Mouse (Mus musculus) brain, embryonic 14.5 days (tissue): ENCODE measurements around the gene Gm36079. TPM values are rescaled to one million over a fixed set of nuclear protein-coding genes. Genes with fewer than 3 reads are reported as not detected.
"Not testable (repeated sequence)": the region's sequence is repeated elsewhere in the genome, so short reads cannot be mapped to it uniquely, and the experiment has no call there.

Experiments used
- DNase-seq: peaks from one replicate; pipeline ENCODE4 v3.0.0-alpha.2; 2011; ENCODE audit warnings: low read depth
- CTCF ChIP-seq: fragments of 200-500 bp; IDR thresholded peaks from 2 replicates; pipeline ENCODE4 v1.5.1; 2012; ENCODE audit warnings: inconsistent platforms, mild to moderate bottlenecking, moderate library complexity, borderline replicate concordance; ENCODE audit not compliant: insufficient read depth, insufficient read length; ENCODE audit errors: extremely low read depth
- polyA plus RNA-seq: library from polyadenylated mRNA; depleted of rRNA; stranded (reverse); fragments of >200 nt; gene quantifications from 2 replicates; pipeline ENCODE4 v1.2.3, GENCODE M21; 2012; rRNA removed

Gm36079 gene
- polyA plus RNA-seq, 1 experiment = not detected

DNA sequence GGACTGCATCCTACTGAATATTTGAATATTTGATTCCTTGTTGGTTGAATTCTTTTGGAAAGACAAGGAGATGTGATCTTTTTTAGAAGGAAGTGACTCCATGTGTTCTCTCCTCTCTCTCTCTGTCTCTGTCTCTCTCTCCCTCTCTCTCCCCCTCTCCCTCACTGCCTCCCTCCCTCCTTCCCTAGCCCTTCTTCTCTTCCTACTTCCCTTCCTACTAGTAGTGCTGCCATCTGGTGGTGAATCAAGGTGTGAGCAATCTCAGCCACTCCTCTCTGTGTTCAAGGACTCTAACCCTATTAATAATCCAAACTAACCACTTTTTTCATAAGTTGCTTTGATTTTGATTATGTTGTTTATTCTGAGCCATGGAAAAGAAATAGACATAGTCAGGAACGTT lies 5.3 kb downstream of the Gm36079 start:
- DNase-seq = peak; percentile 12

DNA sequence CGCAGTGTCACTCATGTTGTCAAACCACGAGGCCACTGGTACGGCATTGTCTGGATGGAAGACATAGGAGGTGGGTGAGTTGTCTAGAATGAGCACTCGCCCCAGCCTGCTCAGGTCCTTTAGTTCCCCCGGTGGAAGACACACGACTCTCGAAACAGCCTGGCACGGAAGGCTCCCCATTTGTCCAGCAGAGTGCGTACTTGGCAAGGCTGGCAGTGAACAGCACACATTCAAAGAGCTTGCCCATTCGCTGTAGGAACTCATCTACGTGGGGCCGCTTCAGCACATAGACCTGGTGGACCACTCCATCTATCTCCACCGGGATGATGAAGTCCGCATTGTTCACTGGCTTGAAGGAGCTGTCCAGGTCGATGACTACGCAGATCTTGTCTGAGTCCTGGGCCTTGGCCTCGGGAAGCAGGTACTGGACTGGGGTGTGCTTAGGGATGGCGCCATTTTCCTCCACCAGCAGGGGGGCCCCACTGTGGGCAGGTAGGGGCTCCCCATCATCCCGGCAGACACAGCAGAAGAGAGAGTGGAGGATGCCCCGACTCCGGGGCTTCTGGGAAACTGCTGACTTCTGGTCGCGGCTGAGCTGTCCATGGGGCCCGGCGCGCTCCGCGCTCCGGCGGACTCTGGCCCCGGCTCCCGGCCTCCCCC lies 11.3 kb downstream of the Gm36079 start:
- DNase-seq = not testable (repeated sequence)

More for the DNA sequence above, 5.3 kb downstream of the Gm36079 start:
- peak; percentile 8; the same call in 1 of the 2 replicates for TF ChIP-seq CTCF

DNA sequence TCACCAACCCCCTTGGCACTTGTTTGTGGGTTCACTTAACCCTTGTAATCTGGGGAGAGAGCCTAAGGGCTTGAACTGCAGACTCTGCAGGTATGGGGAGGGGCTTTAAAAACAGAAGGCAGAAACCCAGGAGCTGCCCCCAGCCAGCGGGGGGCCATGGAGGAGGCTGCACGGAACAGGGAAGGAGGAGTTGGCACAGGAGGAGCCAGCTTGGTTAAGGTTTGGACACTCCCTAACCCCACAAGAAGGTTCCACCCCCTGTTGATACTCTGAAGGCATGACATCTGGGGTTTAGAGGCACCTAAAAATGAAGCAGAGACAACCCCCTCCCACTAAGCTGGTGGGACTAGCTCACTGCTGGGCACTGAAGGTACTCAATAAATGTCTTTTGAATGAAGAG lies 12.8 kb downstream of the Gm36079 start:
- not testable (repeated sequence) for DNase-seq

DNA sequence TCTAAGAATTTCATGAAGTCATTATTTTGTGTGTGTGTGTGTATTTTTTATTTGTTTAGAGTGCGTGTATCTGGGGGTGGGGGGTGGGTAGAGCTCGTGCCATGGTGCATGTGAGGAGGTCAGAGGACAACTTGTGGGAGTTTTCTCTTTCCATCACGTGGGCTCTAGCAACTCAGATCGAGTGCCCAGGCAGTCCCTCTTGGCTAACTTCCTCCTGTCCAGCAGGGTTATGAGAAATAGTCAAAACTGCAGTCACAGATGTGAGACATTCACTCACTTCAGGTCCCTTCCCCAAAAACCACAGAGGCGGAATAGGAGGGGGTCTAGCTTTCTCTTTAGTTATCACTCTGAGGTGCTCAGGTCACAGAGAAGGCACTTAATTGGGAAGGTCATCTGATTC lies 13.3 kb downstream of the Gm36079 start:
- not testable (repeated sequence) for DNase-seq

DNA sequence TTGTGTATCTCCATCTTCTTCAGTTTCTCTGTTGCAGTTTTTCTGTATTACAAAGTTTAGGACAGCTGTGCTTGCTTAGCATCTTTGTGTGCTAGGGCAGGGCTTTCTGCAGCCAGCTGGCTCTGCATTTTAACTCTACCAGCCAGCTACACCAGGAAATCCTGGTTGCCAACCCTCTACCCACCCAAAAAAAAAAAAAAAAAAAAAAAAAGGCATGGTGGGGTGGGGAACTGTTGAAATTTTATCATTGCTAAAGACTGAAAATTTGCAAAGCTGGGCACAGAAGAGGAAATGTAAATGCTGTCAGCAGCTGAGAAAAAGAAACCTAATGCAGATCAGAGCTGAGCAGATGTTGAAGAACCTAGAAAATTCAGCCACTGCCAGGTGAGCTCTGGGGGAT lies 16.7 kb downstream of the Gm36079 start:
- not testable (repeated sequence) for DNase-seq

DNA sequence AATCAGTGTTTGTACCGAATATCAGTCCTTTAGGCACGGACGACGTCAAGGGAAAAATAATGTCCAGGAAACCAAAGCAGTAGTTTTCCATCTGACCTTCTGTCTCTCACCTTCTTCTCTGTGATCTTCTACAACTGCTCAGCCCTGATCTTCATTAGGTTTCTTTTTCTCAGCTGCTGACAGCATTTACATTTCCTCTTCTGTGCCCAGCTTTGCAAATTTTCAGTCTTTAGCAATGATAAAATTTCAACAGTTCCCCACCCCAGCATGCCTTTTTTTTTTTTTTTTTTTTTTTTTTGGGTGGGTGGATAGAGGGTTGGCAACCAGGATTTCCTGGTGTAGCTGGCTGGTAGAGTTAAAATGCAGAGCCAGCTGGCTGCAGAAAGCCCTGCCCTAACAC lies 27.6 kb downstream of the Gm36079 start:
- not testable (repeated sequence) for DNase-seq

DNA sequence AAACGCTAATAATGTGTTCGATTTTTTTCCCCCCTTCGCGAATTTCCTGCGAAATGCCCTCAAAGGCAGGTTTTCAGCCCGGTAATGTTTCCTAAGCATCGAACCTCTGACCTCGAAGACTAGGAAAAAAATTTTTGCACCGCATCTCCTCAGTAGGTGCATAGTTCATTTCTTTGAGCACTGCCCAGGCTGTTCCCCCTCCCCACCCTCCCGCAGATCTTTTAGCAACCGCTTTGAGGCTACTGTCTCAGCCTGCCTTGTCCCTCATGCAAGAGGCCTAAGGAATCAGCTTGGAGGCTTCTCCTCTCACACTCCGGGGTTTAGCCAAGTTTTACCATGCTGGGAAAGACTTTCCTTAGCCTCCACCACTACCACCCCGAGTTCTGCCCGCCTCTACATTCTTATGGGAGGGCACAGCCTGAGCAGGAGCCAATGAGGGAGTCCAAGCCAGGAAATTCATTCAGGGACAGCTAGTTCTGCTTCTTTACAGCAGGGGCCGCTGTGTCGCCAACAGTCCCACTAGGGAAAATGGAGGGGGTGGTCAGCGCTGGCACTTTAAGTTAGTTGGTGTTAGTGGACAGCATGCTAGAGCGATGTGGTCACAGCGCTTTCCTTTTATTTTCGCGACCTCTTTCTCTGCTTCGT lies 28.2 kb downstream of the Gm36079 start:
- DNase-seq = not testable (repeated sequence)

DNA sequence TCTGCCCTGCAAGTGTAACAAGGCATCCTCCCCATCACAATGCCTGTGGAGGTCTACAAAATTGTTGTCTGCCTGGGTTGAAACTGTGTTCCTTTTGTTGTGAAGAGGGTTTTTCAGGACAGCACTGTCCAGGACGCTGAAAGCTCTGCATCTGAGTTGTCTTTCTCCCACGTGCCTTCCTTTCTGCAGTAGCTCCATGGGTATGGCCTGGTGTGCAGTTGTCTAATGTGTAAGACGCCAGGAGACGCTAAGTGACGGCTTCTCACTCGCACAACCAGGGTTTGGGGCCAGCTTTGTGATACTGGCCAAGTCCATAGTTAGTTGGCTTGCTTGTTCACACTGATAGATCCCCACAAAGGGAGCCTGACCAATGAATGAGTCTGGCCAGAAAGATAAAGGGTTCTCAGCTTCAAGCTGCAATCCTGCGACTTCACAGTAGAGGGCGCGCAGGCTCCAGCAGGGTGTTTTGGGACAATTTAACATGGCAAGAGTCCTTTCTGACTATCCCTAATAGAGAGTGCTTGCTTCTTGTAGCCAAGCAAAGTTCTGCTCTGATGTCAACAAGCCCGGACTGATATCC lies 34.8 kb downstream of the Gm36079 start:
- DNase-seq = not testable (repeated sequence)

DNA sequence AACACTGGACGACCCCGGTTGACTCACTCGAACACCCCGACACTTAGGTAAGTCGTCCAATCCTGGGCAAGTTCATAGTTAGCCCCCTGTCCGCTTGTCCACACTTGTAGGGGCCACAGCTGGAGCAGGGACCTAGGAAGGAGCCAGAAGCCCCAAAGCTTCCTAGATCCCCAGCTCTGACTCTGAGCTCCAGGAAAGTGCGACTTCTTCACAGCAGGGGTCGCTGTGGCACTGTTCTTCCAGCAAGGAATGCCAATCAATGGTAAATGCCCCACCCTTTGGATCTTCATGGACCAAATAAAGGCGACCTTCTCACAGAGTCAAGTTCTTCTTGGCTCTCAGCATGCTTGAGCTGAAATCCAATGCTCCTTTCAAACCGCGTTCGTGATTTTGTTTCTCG lies 35.5 kb downstream of the Gm36079 start:
- not testable (repeated sequence) for DNase-seq

Other genes with a start within 250 kb of the Gm36079 start
- 27.2 and 33.4 TPM in 2 replicates for gene Zfp131, start 236.1 kb downstream of the Gm36079 start, polyA plus RNA-seq
- 0.19 and 0.23 TPM in 2 replicates for gene AF067063, start 196.8 kb downstream of the Gm36079 start, polyA plus RNA-seq
- gene D13Ertd608e, start 191.0 kb downstream of the Gm36079 start, polyA plus RNA-seq = not detected in 2 replicates
- not detected in 2 replicates for gene Tcstv1, start 132.2 kb downstream of the Gm36079 start, polyA plus RNA-seq
- gene Gm21761, start 97.7 kb downstream of the Gm36079 start, polyA plus RNA-seq = not detected in 2 replicates
- not detected in 2 replicates for gene B020031M17Rik, start 76.2 kb downstream of the Gm36079 start, polyA plus RNA-seq
- gene Gm21188, start 25.2 kb upstream of the Gm36079 start, polyA plus RNA-seq = not detected in 2 replicates
- gene Gm20767, start 113.2 kb upstream of the Gm36079 start, polyA plus RNA-seq = not detected in 2 replicates
- not detected in 2 replicates for gene Gm21818, start 145.4 kb upstream of the Gm36079 start, polyA plus RNA-seq
- gene Gm21762, start 188.9 kb upstream of the Gm36079 start, polyA plus RNA-seq = not detected in 2 replicates
- not detected in 2 replicates for gene Gm21731, start 212.1 kb upstream of the Gm36079 start, polyA plus RNA-seq
- gene AF067061, start 236.1 kb upstream of the Gm36079 start, polyA plus RNA-seq = not detected in 2 replicates